Mouse (Mus musculus) erythroblast, embryonic 14.5 days (primary cell): ENCODE results near the gene Pbx2.

Source experiments
- GATA1 ChIP-seq: IDR thresholded peaks from 2 replicates; pipeline ENCODE4 v1.6.1; 2012; ENCODE audit warnings: low read length, inconsistent platforms, mixed read lengths
- TAL1 ChIP-seq: IDR thresholded peaks from 3 replicates; pipeline ENCODE4 v1.6.1; 2012; ENCODE audit warnings: low read length, inconsistent platforms, mixed read lengths

- no peak for TF ChIP-seq GATA1
- no peak for TF ChIP-seq TAL1
Measured at GRCm38 (mm10) chr17:34564003-34564421, 27.1 kb upstream of the Pbx2 start, which contains the start of gene Notch4.
